Mouse (Mus musculus): Measurements from ENCODE around the gene Sirt4.

- TF ChIP-seq CTCF (IDR thresholded peaks at IDR 0.05; ENCODE audit: low read depth): no peak
- no peak for TF ChIP-seq EP300 (IDR thresholded peaks at IDR 0.05; ENCODE audit: low read depth)
These were observed 1.9 kb downstream of the Sirt4 start for GRCm38 (mm10) chr5:115482390-115483265.
